Mouse (Mus musculus): ENCODE results near the gene Tbc1d19. TPM values are rescaled to one million over a fixed set of nuclear protein-coding genes. Genes with fewer than 3 reads are reported as not detected.

The Tbc1d19 gene
- 42.7 and 47.6 TPM in 2 replicates for polyA plus RNA-seq (2015; fragmentation: Nextera tagmentation; extraction: Ambion mirVana)

DNA sequence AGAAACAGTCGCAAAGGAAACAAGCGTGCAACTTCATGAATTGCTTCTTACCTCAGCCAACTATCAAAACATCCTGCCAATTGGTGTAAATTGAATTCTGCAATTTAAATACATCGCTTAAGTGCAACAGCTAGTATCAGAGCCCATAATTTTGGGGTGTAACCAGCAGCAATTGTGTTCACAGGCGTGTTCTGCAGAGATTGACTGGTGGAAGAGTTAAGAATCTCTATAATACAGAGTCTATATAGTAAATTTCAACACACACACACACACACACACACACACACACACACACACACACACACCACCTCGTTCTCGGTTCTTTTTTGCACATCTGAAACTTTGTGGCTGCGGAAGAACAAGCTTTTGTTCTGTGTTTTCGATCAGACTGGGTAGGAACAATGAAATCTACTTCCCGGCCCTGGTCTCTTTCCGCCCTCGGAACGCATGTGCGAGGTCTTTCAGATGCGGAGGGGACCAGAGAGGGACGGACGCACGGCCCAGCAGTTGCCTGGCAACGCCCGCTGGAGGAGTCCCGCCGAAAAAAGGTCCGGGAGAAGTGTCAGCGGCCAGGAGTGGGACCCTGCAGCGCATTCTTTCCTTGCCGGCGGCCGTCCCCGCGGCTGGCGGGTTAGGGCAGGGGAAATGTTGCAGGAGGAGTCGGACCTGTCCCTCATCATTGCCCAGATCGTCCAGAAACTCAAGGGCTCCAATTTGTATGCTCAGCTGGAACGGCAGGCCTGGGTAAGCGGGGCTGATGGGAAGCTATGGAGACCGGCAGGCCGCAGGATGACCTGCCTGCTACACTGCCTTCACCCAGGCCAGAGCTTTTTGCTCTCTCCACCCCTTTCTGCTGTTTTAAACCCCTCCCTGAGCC is at the start of gene Tbc1d19:
Gene Tbc1d19 (plus strand): TSS at position 492 of the 877 bp plus-strand sequence.

Other genes starting within 250 kb of the Tbc1d19 start
- gene Cckar, start 101.9 kb upstream of the Tbc1d19 start, polyA plus RNA-seq (2015; fragmentation: Nextera tagmentation; extraction: Ambion mirVana): 0.82 and 1.3 TPM in 2 replicates
- 35.2 and 42.6 TPM in 2 replicates for gene Stim2, start 188.9 kb downstream of the Tbc1d19 start, polyA plus RNA-seq (2015; fragmentation: Nextera tagmentation; extraction: Ambion mirVana)